Mouse (Mus musculus): Measurements from ENCODE around the gene Cab39l. TPM values are rescaled to one million over a fixed set of nuclear protein-coding genes. Genes with fewer than 3 reads are reported as not detected.
A peak's percentile ranks its signal among the peaks of the same experiment; 100 is the strongest.
"Not testable (repeated sequence)": the region's sequence is repeated elsewhere in the genome, so short reads cannot be mapped to it uniquely, and the experiment has no call there.

Cab39l gene
- polyA plus RNA-seq, 1 experiment from 2014 or later = 26.5 TPM

- Histone ChIP-seq H3K4me3 (replicated peaks; ENCODE audit: low read depth, low read length) (peak overlapping the region; percentile 94), H3K9me3 (ENCODE audit: control insufficient read depth, low read length) (no peaks in the 10 kb centered on the region), H3K36me3 (ENCODE audit: control insufficient read depth, insufficient read depth, low read length) (peaks cover 7% of the 10 kb centered on the region; the same call in 1 of the 2 replicates), H3K27me3 (ENCODE audit: control insufficient read depth, insufficient read depth, low read length) (no peaks in the 10 kb centered on the region), H3K4me2 (ENCODE audit: low read length) (peak overlapping the region; percentile 86), H3K27ac (replicated peaks; ENCODE audit: low read depth, low read length) (peak overlapping the region; percentile 89), H3K4me1 (ENCODE audit: control insufficient read depth, insufficient read depth, low read length) (peaks cover 12% of the 10 kb centered on the region), H3K9ac (replicated peaks; ENCODE audit: low read length) (peak overlapping the region; percentile 80)
- DNase-seq = no peak
- peak; percentile 44 for ATAC-seq (ENCODE audit: low FRiP score, low TSS enrichment)
- 4% methylated on average over 8 of the region's 8 CpGs for WGBS
Observed at GRCm38 (mm10) chr14:59598260-59598627, 157.5 kb downstream of the Cab39l start.

GRCm38 (mm10) chr14:59604002-59604645 is 163.4 kb downstream of the Cab39l start:
- ATAC-seq (ENCODE audit: low FRiP score, low TSS enrichment) = no peak
- 65% methylated on average over 5 of the region's 5 CpGs for WGBS

GRCm38 (mm10) chr14:59605671-59606353 is 165.0 kb downstream of the Cab39l start:
- no peak overlapping the region for H3K4me2 ChIP-seq (ENCODE audit: low read length)
- WGBS = 20% methylated on average over 5 of the region's 5 CpGs
- no peak; the same call in 1 of the 2 replicates for ATAC-seq (ENCODE audit: low FRiP score, low TSS enrichment)
- no peak overlapping the region for H3K27ac ChIP-seq (replicated peaks; ENCODE audit: low read depth, low read length)
- H3K9ac ChIP-seq (replicated peaks; ENCODE audit: low read length) = no peak overlapping the region
- DNase-seq = peak; percentile 87
- no peaks in the 10 kb centered on the region for H3K36me3 ChIP-seq (ENCODE audit: control insufficient read depth, insufficient read depth, low read length)
- no peaks in the 10 kb centered on the region for H3K27me3 ChIP-seq (ENCODE audit: control insufficient read depth, insufficient read depth, low read length)
- H3K4me3 ChIP-seq (replicated peaks; ENCODE audit: low read depth, low read length) = no peak overlapping the region
- H3K4me1 ChIP-seq (ENCODE audit: control insufficient read depth, insufficient read depth, low read length) = no peaks in the 10 kb centered on the region
- H3K9me3 ChIP-seq (ENCODE audit: control insufficient read depth, low read length) = no peaks in the 10 kb centered on the region

More at GRCm38 (mm10) chr14:59604002-59604645, 163.4 kb downstream of the Cab39l start:
- Histone ChIP-seq H3K27me3 (ENCODE audit: control insufficient read depth, insufficient read depth, low read length) (no peaks in the 10 kb centered on the region), H3K27ac (replicated peaks; ENCODE audit: low read depth, low read length) (no peak overlapping the region), H3K9me3 (ENCODE audit: control insufficient read depth, low read length) (no peaks in the 10 kb centered on the region), H3K9ac (replicated peaks; ENCODE audit: low read length) (no peak overlapping the region), H3K36me3 (ENCODE audit: control insufficient read depth, insufficient read depth, low read length) (no peaks in the 10 kb centered on the region), H3K4me2 (ENCODE audit: low read length) (no peak overlapping the region), H3K4me1 (ENCODE audit: control insufficient read depth, insufficient read depth, low read length) (no peaks in the 10 kb centered on the region), H3K4me3 (replicated peaks; ENCODE audit: low read depth, low read length) (no peak overlapping the region)
- DNase-seq = peak; percentile 62

GRCm38 (mm10) chr14:59607021-59607420 is 166.2 kb downstream of the Cab39l start:
- no peak overlapping the region for H3K4me3 ChIP-seq (replicated peaks; ENCODE audit: low read depth, low read length)
- DNase-seq = no peak
- ATAC-seq (ENCODE audit: low FRiP score, low TSS enrichment) = no peak
- H3K4me2 ChIP-seq (ENCODE audit: low read length) = no peak overlapping the region
- no peaks in the 10 kb centered on the region for H3K9me3 ChIP-seq (ENCODE audit: control insufficient read depth, low read length)
- WGBS = 66% methylated on average over 3 of the region's 3 CpGs
- H3K4me1 ChIP-seq (ENCODE audit: control insufficient read depth, insufficient read depth, low read length) = no peaks in the 10 kb centered on the region
- H3K27ac ChIP-seq (replicated peaks; ENCODE audit: low read depth, low read length) = no peak overlapping the region
- H3K27me3 ChIP-seq (ENCODE audit: control insufficient read depth, insufficient read depth, low read length) = no peaks in the 10 kb centered on the region
- H3K36me3 ChIP-seq (ENCODE audit: control insufficient read depth, insufficient read depth, low read length) = no peaks in the 10 kb centered on the region
- no peak overlapping the region for H3K9ac ChIP-seq (replicated peaks; ENCODE audit: low read length)

GRCm38 (mm10) chr14:59612920-59613625 is 172.3 kb downstream of the Cab39l start:
- WGBS = 55% methylated on average over 14 of the region's 14 CpGs
- H3K4me1 ChIP-seq (ENCODE audit: control insufficient read depth, insufficient read depth, low read length) = 0 out of 2 replicates have a peak, but pooled peaks cover 3% of the 10 kb centered on the region
- H3K9ac ChIP-seq (replicated peaks; ENCODE audit: low read length) = no peak overlapping the region
- no peak overlapping the region for H3K4me3 ChIP-seq (replicated peaks; ENCODE audit: low read depth, low read length)
- no peak overlapping the region for H3K4me2 ChIP-seq (ENCODE audit: low read length)
- DNase-seq (peak; percentile 87), ATAC-seq (ENCODE audit: low FRiP score, low TSS enrichment) (no peak)
- H3K27ac ChIP-seq (replicated peaks; ENCODE audit: low read depth, low read length) = no peak overlapping the region
- H3K27me3 ChIP-seq (ENCODE audit: control insufficient read depth, insufficient read depth, low read length) = no peaks in the 10 kb centered on the region
- H3K9me3 ChIP-seq (ENCODE audit: control insufficient read depth, low read length) = no peaks in the 10 kb centered on the region
- H3K36me3 ChIP-seq (ENCODE audit: control insufficient read depth, insufficient read depth, low read length) = no peaks in the 10 kb centered on the region

- not testable (repeated sequence) for H3K27ac ChIP-seq (replicated peaks; ENCODE audit: low read depth, low read length); H3K4me1 ChIP-seq (ENCODE audit: control insufficient read depth, insufficient read depth, low read length); ATAC-seq (ENCODE audit: low FRiP score, low TSS enrichment); H3K4me2 ChIP-seq (ENCODE audit: low read length); DNase-seq; H3K27me3 ChIP-seq (ENCODE audit: control insufficient read depth, insufficient read depth, low read length); H3K36me3 ChIP-seq (ENCODE audit: control insufficient read depth, insufficient read depth, low read length); H3K4me3 ChIP-seq (replicated peaks; ENCODE audit: low read depth, low read length); H3K9me3 ChIP-seq (ENCODE audit: control insufficient read depth, low read length); H3K9ac ChIP-seq (replicated peaks; ENCODE audit: low read length)
- 83% methylated on average over 3 of the region's 3 CpGs for WGBS
Observed at GRCm38 (mm10) chr14:59614149-59614548, 173.4 kb downstream of the Cab39l start.

- no peaks in the 10 kb centered on the region for H3K9me3 ChIP-seq (ENCODE audit: control insufficient read depth, low read length)
- 0 out of 2 replicates have a peak, but pooled peaks cover 3% of the 10 kb centered on the region for H3K4me1 ChIP-seq (ENCODE audit: control insufficient read depth, insufficient read depth, low read length)
- 43% methylated on average over 7 of the region's 7 CpGs for WGBS
- ATAC-seq (ENCODE audit: low FRiP score, low TSS enrichment) (no peak), DNase-seq (no peak)
- no peak overlapping the region for H3K27ac ChIP-seq (replicated peaks; ENCODE audit: low read depth, low read length)
- no peak overlapping the region for H3K9ac ChIP-seq (replicated peaks; ENCODE audit: low read length)
- H3K4me2 ChIP-seq (ENCODE audit: low read length) = no peak overlapping the region
- no peak overlapping the region for H3K4me3 ChIP-seq (replicated peaks; ENCODE audit: low read depth, low read length)
- no peaks in the 10 kb centered on the region for H3K36me3 ChIP-seq (ENCODE audit: control insufficient read depth, insufficient read depth, low read length)
- no peaks in the 10 kb centered on the region for H3K27me3 ChIP-seq (ENCODE audit: control insufficient read depth, insufficient read depth, low read length)
Observed at GRCm38 (mm10) chr14:59616802-59617201, 176.0 kb downstream of the Cab39l start.

GRCm38 (mm10) chr14:59624326-59624885 is 183.6 kb downstream of the Cab39l start:
- WGBS = 41% methylated on average over 9 of the region's 9 CpGs
- Histone ChIP-seq H3K27ac (replicated peaks; ENCODE audit: low read depth, low read length) (no peak overlapping the region), H3K9ac (replicated peaks; ENCODE audit: low read length) (no peak overlapping the region), H3K27me3 (ENCODE audit: control insufficient read depth, insufficient read depth, low read length) (peaks cover 8% of the 10 kb centered on the region; the same call in 1 of the 2 replicates), H3K36me3 (ENCODE audit: control insufficient read depth, insufficient read depth, low read length) (no peaks in the 10 kb centered on the region), H3K4me2 (ENCODE audit: low read length) (peak overlapping the region; percentile 83), H3K9me3 (ENCODE audit: control insufficient read depth, low read length) (no peaks in the 10 kb centered on the region), H3K4me3 (replicated peaks; ENCODE audit: low read depth, low read length) (no peak overlapping the region), H3K4me1 (ENCODE audit: control insufficient read depth, insufficient read depth, low read length) (peaks cover 7% of the 10 kb centered on the region; the same call in 1 of the 2 replicates)
- ATAC-seq (ENCODE audit: low FRiP score, low TSS enrichment) = no peak
- DNase-seq = no peak
